Mouse (Mus musculus) intestine, embryonic 16.5 days (tissue): ENCODE data around the gene Gm20425. TPM values are rescaled to one million over a fixed set of nuclear protein-coding genes. Genes with fewer than 3 reads are reported as not detected.

Source experiments
- ATAC-seq: fragments of 200-750 bp; cut with Nextera tagmentation; 2 replicates; pipeline ENCODE4 v1.8.0; 2017; ENCODE audit warnings: moderate TSS enrichment, moderate library complexity
- H3K27ac ChIP-seq: fragments of 300-500 bp; sonication (generic); 2 replicates; pipeline ENCODE4 v1.5.1; 2014; ENCODE audit warnings: mild to moderate bottlenecking, low read length
- H3K27me3 ChIP-seq: fragments of 300-500 bp; sonication (generic); replicated peaks from 2 replicates; pipeline ENCODE4 v1.6.1; 2014; ENCODE audit warnings: low read length, control low read depth, mixed read lengths; ENCODE audit not compliant: control insufficient read depth, insufficient read depth
- H3K36me3 ChIP-seq: fragments of 300-500 bp; sonication (generic); 2 replicates; pipeline ENCODE4 v1.6.1; 2014; ENCODE audit warnings: low read length, control low read depth; ENCODE audit not compliant: control insufficient read depth, insufficient read depth
- H3K4me1 ChIP-seq: fragments of 300-500 bp; sonication (generic); 2 replicates; pipeline ENCODE4 v1.6.1; 2014; ENCODE audit warnings: low read length, control low read depth, mixed read lengths; ENCODE audit not compliant: control insufficient read depth, insufficient read depth
- H3K4me2 ChIP-seq: fragments of 300-500 bp; sonication (generic); 2 replicates; pipeline ENCODE4 v1.6.1; 2014; ENCODE audit warnings: low read depth, low read length, control low read depth
- H3K4me3 ChIP-seq: fragments of 300-500 bp; sonication (generic); 2 replicates; pipeline ENCODE4 v1.5.1; 2014; ENCODE audit warnings: mild to moderate bottlenecking, low read length
- H3K9ac ChIP-seq: fragments of 300-500 bp; sonication (generic); 2 replicates; pipeline ENCODE4 v1.6.1; 2014; ENCODE audit warnings: low read depth, low read length
- H3K9me3 ChIP-seq: fragments of 300-500 bp; sonication (generic); 2 replicates; pipeline ENCODE4 v1.6.1; 2016; ENCODE audit warnings: low read length, control low read depth; ENCODE audit not compliant: control insufficient read depth
- WGBS: fragments of 180-500 bp; shearing (Covaris S2); extraction: QIAGEN DNeasy Blood & Tissue Kit; methylation state at CpG from one replicate; pipeline ENCODE4 v1.1.7; 2014; 5-methylcytosine and 5-hydroxymethylcytosine counted together
- polyA plus RNA-seq: library from polyadenylated mRNA; unstranded; fragments of >200 nt; fragmentation: Nextera tagmentation; extraction: Ambion mirVana; gene quantifications from 2 replicates; pipeline ENCODE4 v1.2.1, GENCODE M21; 2015

The Gm20425 gene
- polyA plus RNA-seq, 1 experiment from 2014 or later, result not detected

DNA sequence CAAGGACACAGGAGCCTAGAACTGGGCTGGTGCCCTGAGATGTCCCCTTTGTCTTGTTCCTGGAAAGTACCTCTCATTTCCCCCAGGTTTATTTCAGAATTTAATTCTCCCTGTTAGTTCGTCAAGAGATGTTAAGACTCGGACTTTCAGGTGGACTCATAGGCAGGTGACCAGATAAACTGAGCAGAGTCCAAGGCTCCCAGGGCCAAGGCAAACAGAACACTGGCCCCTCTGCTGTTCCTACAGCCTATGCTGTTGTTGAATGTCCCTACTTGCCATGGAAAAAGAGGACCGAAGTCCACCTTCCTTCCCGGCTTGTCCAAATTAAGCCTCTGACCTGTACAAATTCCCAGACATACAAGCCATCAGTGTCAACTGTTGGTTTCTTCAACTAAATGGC, 13.5 kb upstream of the Gm20425 start:
- H3K4me2 ChIP-seq, result no peak overlapping the region
- H3K36me3 ChIP-seq, result no peaks in the 10 kb centered on the region
- H3K27ac ChIP-seq, result no peak overlapping the region
- H3K4me1 ChIP-seq, result no peaks in the 10 kb centered on the region
- no peak overlapping the region for H3K9ac ChIP-seq
- 75% methylated on average over 4 of the region's 4 CpGs for WGBS
- no peaks in the 10 kb centered on the region for H3K9me3 ChIP-seq
- no peaks in the 10 kb centered on the region; the same call in 1 of the 2 replicates for H3K27me3 ChIP-seq
- H3K4me3 ChIP-seq, result no peak overlapping the region
- peak; percentile 76 for ATAC-seq

DNA sequence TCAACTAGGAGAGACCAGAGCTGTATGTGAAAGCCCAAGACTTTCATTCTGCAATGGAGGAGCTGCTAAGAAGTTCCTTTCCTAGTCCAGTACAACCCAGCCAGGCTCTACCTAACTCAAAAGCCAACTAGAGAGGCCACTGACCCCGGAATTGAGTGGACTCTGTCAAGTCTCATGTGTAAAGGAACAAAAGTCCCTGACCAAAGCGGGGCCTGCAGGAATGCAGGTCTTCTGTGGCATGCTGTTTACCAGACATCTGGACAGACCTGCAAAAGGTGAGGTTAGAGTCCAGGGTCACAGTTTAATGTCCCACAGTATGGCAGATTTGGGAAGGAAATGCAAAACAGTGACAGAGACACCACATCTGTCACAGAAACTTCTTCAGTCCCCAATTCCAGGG, 11.1 kb upstream of the Gm20425 start:
- Histone ChIP-seq H3K9ac (no peak overlapping the region), H3K4me3 (no peak overlapping the region), H3K27ac (no peak overlapping the region), H3K9me3 (no peaks in the 10 kb centered on the region), H3K27me3 (no peaks in the 10 kb centered on the region), H3K4me1 (no peaks in the 10 kb centered on the region), H3K4me2 (no peak overlapping the region), H3K36me3 (no peaks in the 10 kb centered on the region)
- WGBS, result 60% methylated on average over 2 of the region's 2 CpGs
- no peak for ATAC-seq

DNA sequence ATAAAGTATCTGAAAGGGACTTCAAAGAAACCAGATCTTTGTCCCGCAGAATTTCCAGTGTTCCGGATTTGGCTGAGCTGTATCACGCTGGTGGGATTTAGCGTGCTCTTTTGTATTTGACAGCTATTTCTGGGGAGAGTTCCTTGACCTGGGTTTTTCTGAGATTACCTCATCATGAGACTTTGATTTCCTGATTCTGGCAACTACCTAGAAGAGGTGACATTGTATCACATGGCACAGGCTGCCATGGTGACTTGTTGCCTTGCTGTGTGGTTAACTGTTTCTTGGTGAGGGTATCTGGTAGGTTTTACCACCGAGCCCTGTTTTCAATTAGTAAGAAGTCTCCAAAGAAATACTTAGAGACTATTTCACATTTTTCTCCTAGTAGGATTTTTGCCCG, 9.4 kb upstream of the Gm20425 start:
- no peak for ATAC-seq
- WGBS, result 92% methylated on average over 6 of the region's 6 CpGs
- no peak overlapping the region for H3K27ac ChIP-seq
- no peaks in the 10 kb centered on the region for H3K9me3 ChIP-seq
- H3K4me3 ChIP-seq, result no peak overlapping the region
- H3K4me2 ChIP-seq, result no peak overlapping the region
- H3K36me3 ChIP-seq, result no peaks in the 10 kb centered on the region
- no peaks in the 10 kb centered on the region for H3K4me1 ChIP-seq
- no peak overlapping the region for H3K9ac ChIP-seq
- no peaks in the 10 kb centered on the region for H3K27me3 ChIP-seq

DNA sequence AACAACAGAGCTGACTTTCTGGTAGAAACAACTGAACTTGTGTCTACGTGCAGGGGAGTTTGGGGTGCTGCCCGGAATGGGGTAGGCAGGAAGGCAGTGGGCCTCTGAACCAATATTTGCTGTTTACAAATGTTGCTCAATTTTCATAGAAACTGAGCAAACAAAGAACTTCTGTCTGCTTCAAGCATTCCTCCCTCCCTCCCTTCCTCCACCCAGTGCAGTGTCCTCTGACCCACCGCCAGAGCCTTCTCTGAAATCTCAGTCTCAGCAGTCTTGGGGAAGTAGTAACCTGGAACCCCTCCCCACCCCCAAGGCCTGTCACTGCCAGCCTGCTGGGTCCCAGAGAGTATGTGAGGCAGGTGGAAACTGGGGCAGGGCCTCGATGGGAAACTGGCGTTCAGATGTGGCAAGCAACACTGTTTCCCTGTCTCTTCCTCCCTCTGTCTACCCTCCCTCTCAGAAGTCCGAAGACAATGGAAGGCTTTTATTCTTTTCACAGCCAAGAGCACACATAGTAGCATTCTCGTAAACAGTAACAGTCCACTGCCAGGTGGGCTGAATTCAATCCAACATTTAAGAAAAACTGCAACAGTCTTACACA, 4.6 kb upstream of the Gm20425 start:
- no peak overlapping the region for H3K4me2 ChIP-seq
- peak; percentile 52 for ATAC-seq
- no peaks in the 10 kb centered on the region for H3K36me3 ChIP-seq
- no peaks in the 10 kb centered on the region for H3K4me1 ChIP-seq
- no peak overlapping the region for H3K4me3 ChIP-seq
- WGBS, result 52% methylated on average over 7 of the region's 7 CpGs
- no peak overlapping the region for H3K9ac ChIP-seq
- H3K27me3 ChIP-seq, result no peaks in the 10 kb centered on the region; the same call in 1 of the 2 replicates
- no peaks in the 10 kb centered on the region for H3K9me3 ChIP-seq
- no peak overlapping the region for H3K27ac ChIP-seq

DNA sequence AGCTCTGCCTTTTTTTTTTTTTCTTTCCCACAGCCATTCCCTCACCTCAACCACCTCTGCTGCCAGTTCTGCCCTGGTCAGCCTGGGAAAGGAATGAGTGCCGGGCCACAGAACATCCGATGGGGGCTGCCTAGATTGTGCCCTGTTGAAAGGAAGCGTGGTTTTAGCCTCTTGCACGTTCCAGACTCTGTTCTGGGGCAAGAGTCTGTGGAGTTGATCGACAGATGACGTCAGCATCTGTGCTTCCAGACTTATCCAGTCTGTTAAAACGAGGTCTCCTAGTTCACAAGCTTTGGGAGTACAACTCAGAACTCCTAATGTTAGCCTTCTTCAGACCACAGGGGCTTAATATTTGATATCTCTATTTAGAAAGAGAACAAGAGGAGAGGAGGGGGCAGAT, 4.0 kb upstream of the Gm20425 start:
- Histone ChIP-seq H3K4me3 (no peak overlapping the region), H3K9ac (0 out of 2 replicates have a peak overlapping the region, but pooled peaks have one; percentile 10), H3K9me3 (no peaks in the 10 kb centered on the region), H3K36me3 (no peaks in the 10 kb centered on the region), H3K27ac (no peak overlapping the region), H3K4me1 (no peaks in the 10 kb centered on the region), H3K27me3 (no peaks in the 10 kb centered on the region; the same call in 1 of the 2 replicates), H3K4me2 (no peak overlapping the region)
- ATAC-seq, result no peak
- WGBS, result 73% methylated on average over 7 of the region's 7 CpGs

DNA sequence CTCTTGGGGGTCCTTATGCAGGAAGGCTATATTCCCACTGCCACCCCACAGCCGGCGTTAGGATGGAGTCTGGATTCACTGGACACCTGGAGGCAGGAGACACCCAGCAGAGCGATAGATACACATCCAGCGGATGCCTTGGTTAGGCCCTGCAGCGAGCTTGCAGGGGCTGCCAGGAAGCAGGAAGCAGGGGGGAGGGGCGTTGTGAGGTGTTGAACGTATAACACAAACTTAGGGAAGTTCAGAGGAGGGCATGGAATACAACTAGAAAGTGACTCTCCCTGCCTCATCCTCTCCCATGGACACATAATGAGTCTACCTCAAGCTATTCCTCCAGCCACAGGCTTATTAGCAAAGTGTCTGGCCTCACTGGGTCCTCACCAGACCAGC, 2.9 kb upstream of the Gm20425 start:
- Histone ChIP-seq H3K9ac (no peak overlapping the region), H3K27ac (no peak overlapping the region), H3K36me3 (no peaks in the 10 kb centered on the region), H3K4me1 (no peaks in the 10 kb centered on the region), H3K4me3 (no peak overlapping the region), H3K4me2 (no peak overlapping the region), H3K9me3 (no peaks in the 10 kb centered on the region), H3K27me3 (no peaks in the 10 kb centered on the region; the same call in 1 of the 2 replicates)
- WGBS, result 53% methylated on average over 7 of the region's 7 CpGs
- no peak for ATAC-seq

DNA sequence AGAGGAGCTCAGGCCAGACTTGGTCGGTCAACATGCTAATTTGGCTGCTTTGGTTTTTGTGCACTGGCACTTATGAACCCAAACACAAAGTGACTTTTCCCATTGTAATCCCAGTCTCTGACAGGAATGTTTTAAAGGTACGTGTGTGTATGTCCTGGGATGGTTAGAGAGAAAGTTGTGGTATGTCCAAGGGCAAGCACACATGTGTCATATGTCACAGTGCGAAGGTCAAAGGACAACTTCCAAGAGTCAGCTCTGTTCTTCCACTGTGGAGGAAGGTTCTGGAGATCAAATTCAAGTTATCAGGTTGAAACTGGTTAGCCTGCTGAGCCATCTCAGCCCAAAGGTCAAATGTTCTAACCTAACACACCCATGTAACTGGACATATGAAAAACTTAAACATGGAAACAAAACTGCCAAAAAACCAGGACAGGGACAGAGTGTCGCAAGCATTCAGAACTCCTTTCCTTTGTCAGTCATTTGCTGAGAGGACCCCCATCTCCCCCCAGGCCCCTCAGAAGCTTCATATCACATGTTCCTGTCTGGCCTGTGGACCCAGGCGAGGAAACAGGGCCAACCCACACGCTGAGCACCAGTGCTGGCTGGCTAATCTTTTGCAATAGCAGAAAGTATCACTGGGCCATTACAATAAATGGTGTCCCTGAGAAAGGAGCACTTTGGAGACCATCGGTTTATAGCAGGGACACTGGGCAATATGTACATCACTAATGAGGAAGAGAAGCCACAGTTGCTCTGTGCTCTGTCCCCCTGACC, 2.3 kb upstream of the Gm20425 start:
- Histone ChIP-seq H3K9ac (no peak overlapping the region), H3K4me2 (no peak overlapping the region)
- WGBS, result 91% methylated on average over 7 of the region's 7 CpGs

DNA sequence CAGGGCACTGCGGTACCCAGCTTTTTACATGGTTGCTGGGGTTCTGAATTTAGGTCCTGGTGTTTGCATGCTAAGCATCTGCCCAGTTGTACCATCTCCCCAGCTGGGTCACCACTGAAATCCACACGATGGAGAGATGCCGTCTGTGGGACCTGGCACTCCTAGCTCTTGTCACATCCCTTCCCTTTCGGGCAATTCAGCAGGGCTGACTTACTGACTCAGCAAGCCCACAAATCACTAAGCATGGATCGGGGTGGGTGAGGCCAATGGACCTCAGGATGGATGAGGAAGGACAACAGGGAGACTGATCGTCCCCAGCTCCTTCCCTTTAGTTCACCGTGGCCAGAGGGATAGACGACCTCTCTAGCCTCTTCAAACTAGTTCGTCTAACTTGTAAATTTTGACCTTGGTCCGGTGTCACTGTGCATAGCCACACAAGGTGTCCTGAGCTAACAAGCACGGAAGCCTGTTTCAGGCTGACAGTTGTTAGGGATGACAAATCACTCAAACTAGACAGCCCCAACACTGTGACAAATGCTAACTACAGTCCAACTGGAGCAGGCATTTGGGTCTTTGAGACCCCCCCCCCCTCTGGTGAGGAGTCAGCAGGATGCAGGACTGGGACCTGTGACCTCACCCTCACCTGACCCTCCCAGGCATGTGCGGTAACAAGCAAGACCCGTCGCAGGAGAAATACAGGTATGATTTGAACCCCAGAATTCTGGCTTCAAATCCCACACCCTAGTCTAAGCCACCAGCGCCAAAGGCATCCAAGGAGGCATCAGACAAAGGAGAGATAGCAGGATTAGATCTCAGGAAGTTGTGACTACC, 855 bp downstream of the Gm20425 start:
- no peaks in the 10 kb centered on the region for H3K4me1 ChIP-seq
- H3K27ac ChIP-seq, result no peak overlapping the region
- H3K4me3 ChIP-seq, result peak overlapping the region; percentile 40
- no peaks in the 10 kb centered on the region for H3K36me3 ChIP-seq
- no peaks in the 10 kb centered on the region for H3K9me3 ChIP-seq
- H3K4me2 ChIP-seq, result peak overlapping the region; percentile 18; the same call in 1 of the 2 replicates
- H3K9ac ChIP-seq, result peak overlapping the region; percentile 63
- 80% methylated on average over 15 of the region's 15 CpGs for WGBS
- peak; percentile 4; the same call in 1 of the 2 replicates for ATAC-seq
- no peaks in the 10 kb centered on the region; the same call in 1 of the 2 replicates for H3K27me3 ChIP-seq

More for the DNA sequence above, 2.3 kb upstream of the Gm20425 start:
- Histone ChIP-seq H3K4me3 (no peak overlapping the region), H3K36me3 (no peaks in the 10 kb centered on the region), H3K9me3 (no peaks in the 10 kb centered on the region), H3K4me1 (no peaks in the 10 kb centered on the region), H3K27me3 (no peaks in the 10 kb centered on the region; the same call in 1 of the 2 replicates), H3K27ac (no peak overlapping the region)
- ATAC-seq, result no peak

DNA sequence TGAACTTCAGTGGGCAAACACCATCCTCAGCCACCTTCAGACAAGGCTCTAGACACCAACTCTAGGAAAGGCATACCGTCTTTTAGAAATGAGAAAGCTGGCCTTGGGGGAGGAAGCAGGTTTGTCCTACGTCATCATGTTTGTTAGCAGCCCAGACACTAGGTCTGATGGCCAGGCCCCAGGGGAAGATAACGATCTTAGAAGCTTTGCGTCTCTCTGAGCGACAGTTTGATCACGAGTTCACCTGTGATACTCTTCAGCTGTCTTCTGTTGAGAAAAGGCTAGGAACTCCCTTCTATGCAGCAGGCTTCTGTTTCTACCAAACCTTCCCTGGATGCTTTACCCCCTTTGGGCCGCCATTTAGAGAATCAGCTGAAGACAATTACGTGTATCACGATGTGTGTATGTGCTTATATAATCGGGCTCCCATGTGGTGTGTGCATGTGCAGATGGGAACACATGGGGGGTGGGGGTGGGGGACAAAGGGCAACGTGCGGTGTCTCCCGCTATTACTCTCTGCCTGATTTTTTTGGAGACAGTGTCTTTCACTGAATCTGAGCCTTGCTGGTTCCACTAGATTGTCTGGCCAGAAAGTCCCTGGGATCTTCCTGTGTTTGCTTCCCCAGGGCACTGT, 1.6 kb downstream of the Gm20425 start:
- WGBS, result 75% methylated on average over 13 of the region's 13 CpGs
- Histone ChIP-seq H3K27me3 (no peaks in the 10 kb centered on the region; the same call in 1 of the 2 replicates), H3K4me1 (no peaks in the 10 kb centered on the region), H3K9me3 (no peaks in the 10 kb centered on the region), H3K4me3 (no peak overlapping the region), H3K4me2 (no peak overlapping the region), H3K27ac (no peak overlapping the region), H3K36me3 (no peaks in the 10 kb centered on the region), H3K9ac (no peak overlapping the region)
- no peak for ATAC-seq
